Mouse (Mus musculus): ENCODE results near the gene Olfr96. TPM values are rescaled to one million over a fixed set of nuclear protein-coding genes. Genes with fewer than 3 reads are reported as not detected.

The Olfr96 gene
- polyA plus RNA-seq, 1 experiment from 2014 or later: not detected

Other genes with a start within 250 kb of the Olfr96 start
- gene 2410137M14Rik, start 238.9 kb upstream of the Olfr96 start, polyA plus RNA-seq (2014; fragmentation: Nextera tagmentation; extraction: Ambion mirVana): not detected in 2 replicates
- gene H2-M5, start 230.6 kb upstream of the Olfr96 start, polyA plus RNA-seq (2014; fragmentation: Nextera tagmentation; extraction: Ambion mirVana): 0.39 and 0.45 TPM in 2 replicates
- gene Zfp57, start 219.0 kb upstream of the Olfr96 start, polyA plus RNA-seq (2014; fragmentation: Nextera tagmentation; extraction: Ambion mirVana): 102 and 110 TPM in 2 replicates
- gene Mog, start 196.7 kb upstream of the Olfr96 start, polyA plus RNA-seq (2014; fragmentation: Nextera tagmentation; extraction: Ambion mirVana): 0.20 TPM in 1 of 2 replicates, not detected in the other
- gene Gabbr1, start 174.2 kb upstream of the Olfr96 start, polyA plus RNA-seq (2014; fragmentation: Nextera tagmentation; extraction: Ambion mirVana): 6.1 and 8.9 TPM in 2 replicates
- not detected in 2 replicates for gene Olfr90, start 131.6 kb upstream of the Olfr96 start, polyA plus RNA-seq (2014; fragmentation: Nextera tagmentation; extraction: Ambion mirVana)
- not detected in 2 replicates for gene Olfr91, start 121.9 kb upstream of the Olfr96 start, polyA plus RNA-seq (2014; fragmentation: Nextera tagmentation; extraction: Ambion mirVana)
- gene Olfr92, start 100.1 kb upstream of the Olfr96 start, polyA plus RNA-seq (2014; fragmentation: Nextera tagmentation; extraction: Ambion mirVana): not detected in 2 replicates
- gene Olfr93, start 58.7 kb upstream of the Olfr96 start, polyA plus RNA-seq (2014; fragmentation: Nextera tagmentation; extraction: Ambion mirVana): not detected in 2 replicates
- gene Ubd, start 26.3 kb upstream of the Olfr96 start, polyA plus RNA-seq (2014; fragmentation: Nextera tagmentation; extraction: Ambion mirVana): not detected in 2 replicates
- gene Olfr94, start 19.2 kb upstream of the Olfr96 start, polyA plus RNA-seq (2014; fragmentation: Nextera tagmentation; extraction: Ambion mirVana): not detected in 2 replicates
- gene Olfr95, start 7.0 kb upstream of the Olfr96 start, polyA plus RNA-seq (2014; fragmentation: Nextera tagmentation; extraction: Ambion mirVana): not detected in 2 replicates
- gene Olfr97, start 17.2 kb downstream of the Olfr96 start, polyA plus RNA-seq (2014; fragmentation: Nextera tagmentation; extraction: Ambion mirVana): not detected in 2 replicates
- gene Olfr98, start 43.6 kb downstream of the Olfr96 start, polyA plus RNA-seq (2014; fragmentation: Nextera tagmentation; extraction: Ambion mirVana): not detected in 2 replicates
- 1.4 and 1.8 TPM in 2 replicates for gene H2-M3, start 50.1 kb downstream of the Olfr96 start, polyA plus RNA-seq (2014; fragmentation: Nextera tagmentation; extraction: Ambion mirVana)
- not detected in 2 replicates for gene Olfr99, start 63.3 kb downstream of the Olfr96 start, polyA plus RNA-seq (2014; fragmentation: Nextera tagmentation; extraction: Ambion mirVana)
- not detected in 2 replicates for gene Olfr101, start 84.2 kb downstream of the Olfr96 start, polyA plus RNA-seq (2014; fragmentation: Nextera tagmentation; extraction: Ambion mirVana)
- not detected in 2 replicates for gene Olfr102, start 96.9 kb downstream of the Olfr96 start, polyA plus RNA-seq (2014; fragmentation: Nextera tagmentation; extraction: Ambion mirVana)
- gene Olfr103, start 119.6 kb downstream of the Olfr96 start, polyA plus RNA-seq (2014; fragmentation: Nextera tagmentation; extraction: Ambion mirVana): not detected in 2 replicates
- not detected in 2 replicates for gene Olfr104-ps, start 139.4 kb downstream of the Olfr96 start, polyA plus RNA-seq (2014; fragmentation: Nextera tagmentation; extraction: Ambion mirVana)
- gene Olfr105-ps, start 158.9 kb downstream of the Olfr96 start, polyA plus RNA-seq (2014; fragmentation: Nextera tagmentation; extraction: Ambion mirVana): not detected in 2 replicates
- not detected in 2 replicates for gene Olfr106-ps, start 170.2 kb downstream of the Olfr96 start, polyA plus RNA-seq (2014; fragmentation: Nextera tagmentation; extraction: Ambion mirVana)
- not detected in 2 replicates for gene Olfr107, start 179.1 kb downstream of the Olfr96 start, polyA plus RNA-seq (2014; fragmentation: Nextera tagmentation; extraction: Ambion mirVana)
- not detected in 2 replicates for gene Olfr108, start 225.3 kb downstream of the Olfr96 start, polyA plus RNA-seq (2014; fragmentation: Nextera tagmentation; extraction: Ambion mirVana)
- not detected in 2 replicates for gene Olfr109, start 238.8 kb downstream of the Olfr96 start, polyA plus RNA-seq (2014; fragmentation: Nextera tagmentation; extraction: Ambion mirVana)